Mouse (Mus musculus): ENCODE data around the gene Rufy3.

Rufy3 gene

GRCm38 (mm10) chr5:88630883-88631282 is 66.0 kb downstream of the Rufy3 start:
- Histone ChIP-seq H3K27me3 (ENCODE audit: insufficient read depth, low read length) (no peaks in the 10 kb centered on the region), H3K9me3 (ENCODE audit: low read length) (no peaks in the 10 kb centered on the region), H3K4me1 (replicated peaks; ENCODE audit: low read depth, low read length) (peaks cover 56% of the 10 kb centered on the region), H3K4me3 (replicated peaks; ENCODE audit: low read length) (no peak overlapping the region), H3K36me3 (ENCODE audit: insufficient read depth, low read length) (peaks cover 49% of the 10 kb centered on the region)
- TF ChIP-seq CTCF (conservative IDR thresholded peaks at IDR 0.05; ENCODE audit: low read length) (no peak), POU5F1 (IDR thresholded peaks at IDR 0.05; ENCODE audit: borderline replicate concordance, low read length) (no peak), NANOG (IDR thresholded peaks at IDR 0.05; ENCODE audit: borderline replicate concordance, low read length) (no peak)

DNA sequence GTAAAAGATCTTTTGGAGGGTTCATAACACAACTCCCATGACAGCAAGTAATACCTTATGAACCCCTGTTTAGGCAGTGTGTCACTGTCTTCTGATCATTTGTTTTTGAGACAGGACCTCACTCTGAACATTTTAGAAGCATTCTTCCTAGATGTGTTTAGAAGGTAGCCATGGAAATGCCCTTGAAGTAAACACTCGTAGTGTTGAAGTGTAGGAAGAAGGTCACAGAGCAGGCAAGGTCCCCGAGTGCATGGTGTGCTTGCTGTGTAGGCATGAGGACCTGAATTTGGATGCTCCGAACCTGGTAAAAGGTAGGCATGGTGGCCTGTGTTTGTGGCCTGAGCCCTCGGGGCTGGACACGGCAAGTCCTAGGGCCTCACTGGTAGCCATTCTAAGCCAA is 66.7 kb downstream of the Rufy3 start:
- Histone ChIP-seq H3K4me1 (replicated peaks; ENCODE audit: low read depth, low read length) (peaks cover 56% of the 10 kb centered on the region), H3K27me3 (ENCODE audit: insufficient read depth, low read length) (no peaks in the 10 kb centered on the region), H3K4me3 (replicated peaks; ENCODE audit: low read length) (no peak overlapping the region), H3K36me3 (ENCODE audit: insufficient read depth, low read length) (peaks cover 49% of the 10 kb centered on the region), H3K9me3 (ENCODE audit: low read length) (no peaks in the 10 kb centered on the region)
- TF ChIP-seq POU5F1 (IDR thresholded peaks at IDR 0.05; ENCODE audit: borderline replicate concordance, low read length) (no peak), CTCF (conservative IDR thresholded peaks at IDR 0.05; ENCODE audit: low read length) (no peak), NANOG (IDR thresholded peaks at IDR 0.05; ENCODE audit: borderline replicate concordance, low read length) (no peak)

DNA sequence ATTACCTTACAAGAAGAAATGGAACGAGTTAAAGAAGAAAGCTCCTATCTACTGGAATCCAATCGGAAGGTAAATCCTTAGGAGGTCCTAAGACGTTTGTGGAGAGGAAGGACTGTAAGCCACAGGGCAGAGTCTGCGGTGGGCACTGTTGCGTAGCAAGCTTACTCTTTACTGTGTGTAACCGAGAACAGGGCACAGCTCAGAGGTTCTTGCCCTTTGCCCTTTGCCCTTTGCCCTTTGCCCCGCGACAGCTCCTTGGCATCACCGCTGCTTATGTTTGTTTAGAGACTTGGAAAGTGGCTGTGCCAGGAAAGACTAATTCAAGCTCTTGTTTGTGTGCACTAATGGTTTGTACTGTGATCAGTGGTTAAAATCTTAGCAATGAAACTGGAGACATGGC is 67.6 kb downstream of the Rufy3 start:
- H3K4me3 ChIP-seq (replicated peaks; ENCODE audit: low read length), result no peak overlapping the region
- H3K36me3 ChIP-seq (ENCODE audit: insufficient read depth, low read length), result peaks cover 53% of the 10 kb centered on the region
- TF ChIP-seq POU5F1 (IDR thresholded peaks at IDR 0.05; ENCODE audit: borderline replicate concordance, low read length) (no peak), CTCF (conservative IDR thresholded peaks at IDR 0.05; ENCODE audit: low read length) (no peak), NANOG (IDR thresholded peaks at IDR 0.05; ENCODE audit: borderline replicate concordance, low read length) (no peak)
- peaks cover 58% of the 10 kb centered on the region for H3K4me1 ChIP-seq (replicated peaks; ENCODE audit: low read depth, low read length)
- no peaks in the 10 kb centered on the region for H3K9me3 ChIP-seq (ENCODE audit: low read length)
- no peaks in the 10 kb centered on the region for H3K27me3 ChIP-seq (ENCODE audit: insufficient read depth, low read length)

- H3K4me3 ChIP-seq (replicated peaks; ENCODE audit: low read length), result peak overlapping the region; percentile 61
- peaks cover 52% of the 10 kb centered on the region for H3K4me1 ChIP-seq (replicated peaks; ENCODE audit: low read depth, low read length)
- TF ChIP-seq NANOG (IDR thresholded peaks at IDR 0.05; ENCODE audit: borderline replicate concordance, low read length) (no peak), CTCF (conservative IDR thresholded peaks at IDR 0.05; ENCODE audit: low read length) (no peak), POU5F1 (IDR thresholded peaks at IDR 0.05; ENCODE audit: borderline replicate concordance, low read length) (no peak)
- H3K9me3 ChIP-seq (ENCODE audit: low read length), result no peaks in the 10 kb centered on the region
- H3K27me3 ChIP-seq (ENCODE audit: insufficient read depth, low read length), result no peaks in the 10 kb centered on the region
- peaks cover 46% of the 10 kb centered on the region for H3K36me3 ChIP-seq (ENCODE audit: insufficient read depth, low read length)
Measured at GRCm38 (mm10) chr5:88634076-88634475, 69.2 kb downstream of the Rufy3 start.

GRCm38 (mm10) chr5:88642786-88643185 is 77.9 kb downstream of the Rufy3 start:
- Histone ChIP-seq H3K4me1 (replicated peaks; ENCODE audit: low read depth, low read length) (0 out of 2 replicates have a peak, but pooled peaks cover 3% of the 10 kb centered on the region), H3K9me3 (ENCODE audit: low read length) (no peaks in the 10 kb centered on the region), H3K27me3 (ENCODE audit: insufficient read depth, low read length) (no peaks in the 10 kb centered on the region), H3K36me3 (ENCODE audit: insufficient read depth, low read length) (peaks cover 82% of the 10 kb centered on the region), H3K4me3 (replicated peaks; ENCODE audit: low read length) (no peak overlapping the region)
- TF ChIP-seq POU5F1 (IDR thresholded peaks at IDR 0.05; ENCODE audit: borderline replicate concordance, low read length) (no peak), CTCF (conservative IDR thresholded peaks at IDR 0.05; ENCODE audit: low read length) (no peak), NANOG (IDR thresholded peaks at IDR 0.05; ENCODE audit: borderline replicate concordance, low read length) (no peak)

- H3K4me1 ChIP-seq (replicated peaks; ENCODE audit: low read depth, low read length), result 0 out of 2 replicates have a peak, but pooled peaks cover 3% of the 10 kb centered on the region
- H3K27me3 ChIP-seq (ENCODE audit: insufficient read depth, low read length), result no peaks in the 10 kb centered on the region
- no peaks in the 10 kb centered on the region for H3K9me3 ChIP-seq (ENCODE audit: low read length)
- no peak for TF ChIP-seq POU5F1 (IDR thresholded peaks at IDR 0.05; ENCODE audit: borderline replicate concordance, low read length)
- no peak for TF ChIP-seq NANOG (IDR thresholded peaks at IDR 0.05; ENCODE audit: borderline replicate concordance, low read length)
- TF ChIP-seq CTCF (conservative IDR thresholded peaks at IDR 0.05; ENCODE audit: low read length), result no peak
- H3K36me3 ChIP-seq (ENCODE audit: insufficient read depth, low read length), result peaks cover 86% of the 10 kb centered on the region
- H3K4me3 ChIP-seq (replicated peaks; ENCODE audit: low read length), result no peak overlapping the region
Measured at GRCm38 (mm10) chr5:88643491-88643890, 78.7 kb downstream of the Rufy3 start.

DNA sequence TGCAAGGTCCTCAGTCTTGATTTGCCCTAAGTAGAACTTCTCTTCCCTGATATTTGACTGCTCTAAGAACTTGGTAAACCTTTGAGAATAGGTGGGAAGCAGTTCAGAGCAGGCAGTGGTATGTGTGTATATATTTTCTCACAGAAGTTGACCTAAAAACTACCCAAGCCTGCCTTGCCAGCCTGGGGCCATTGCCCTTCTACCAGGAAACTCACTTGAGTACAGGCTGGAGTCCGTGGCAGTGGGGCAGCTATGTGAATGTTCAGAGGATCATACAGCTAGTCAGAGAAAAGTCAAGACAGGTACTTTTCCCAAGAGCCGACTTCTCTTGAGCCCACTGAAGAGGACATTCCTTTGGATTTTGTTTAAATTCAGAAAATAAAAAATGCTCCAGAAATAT is 80.1 kb downstream of the Rufy3 start:
- TF ChIP-seq CTCF (conservative IDR thresholded peaks at IDR 0.05; ENCODE audit: low read length) (no peak), POU5F1 (IDR thresholded peaks at IDR 0.05; ENCODE audit: borderline replicate concordance, low read length) (no peak), NANOG (IDR thresholded peaks at IDR 0.05; ENCODE audit: borderline replicate concordance, low read length) (no peak)
- no peak overlapping the region for H3K4me3 ChIP-seq (replicated peaks; ENCODE audit: low read length)
- H3K36me3 ChIP-seq (ENCODE audit: insufficient read depth, low read length), result peaks cover 91% of the 10 kb centered on the region
- no peaks in the 10 kb centered on the region for H3K27me3 ChIP-seq (ENCODE audit: insufficient read depth, low read length)
- H3K9me3 ChIP-seq (ENCODE audit: low read length), result no peaks in the 10 kb centered on the region
- peaks cover 7% of the 10 kb centered on the region for H3K4me1 ChIP-seq (replicated peaks; ENCODE audit: low read depth, low read length)

- Histone ChIP-seq H3K27me3 (ENCODE audit: insufficient read depth, low read length) (no peaks in the 10 kb centered on the region), H3K4me3 (replicated peaks; ENCODE audit: low read length) (no peak overlapping the region), H3K9me3 (ENCODE audit: low read length) (no peaks in the 10 kb centered on the region), H3K4me1 (replicated peaks; ENCODE audit: low read depth, low read length) (peaks cover 12% of the 10 kb centered on the region), H3K36me3 (ENCODE audit: insufficient read depth, low read length) (peaks cover 94% of the 10 kb centered on the region)
- TF ChIP-seq CTCF (conservative IDR thresholded peaks at IDR 0.05; ENCODE audit: low read length) (no peak), POU5F1 (IDR thresholded peaks at IDR 0.05; ENCODE audit: borderline replicate concordance, low read length) (no peak)
Measured at GRCm38 (mm10) chr5:88645405-88645804, 80.6 kb downstream of the Rufy3 start.
